Mouse (Mus musculus): ENCODE results near the gene Mmp23. TPM values are rescaled to one million over a fixed set of nuclear protein-coding genes. Genes with fewer than 3 reads are reported as not detected.
"Not testable (repeated sequence)": the region's sequence is repeated elsewhere in the genome, so short reads cannot be mapped to it uniquely, and the experiment has no call there.

Mmp23 gene
- 10 to 100 TPM; 24.9 to 25.9 TPM for total RNA-seq (2021)

GRCm38 (mm10) chr4:155653086-155653450 lies at the start of gene Mmp23:
Mmp23 (minus strand) TSS chr4:155653384.
- intact Hi-C loops (cut with DNase I): no loop called here
- DNase-seq: peak; percentile 76 to 78

- intact Hi-C loops (cut with DNase I): loop anchor here (10.0 kb wide), 1 partner anchor 216 kb away; no protein-coding TSS in a partner anchor
- DNase-seq: no peak
Measured at GRCm38 (mm10) chr4:155700425-155700824, 47.2 kb upstream of the Mmp23 start.

- DNase-seq: no peak
- intact Hi-C loops (cut with DNase I): no loop called here
Measured at GRCm38 (mm10) chr4:155696261-155697255, 43.4 kb upstream of the Mmp23 start.

GRCm38 (mm10) chr4:155695531-155696062 lies 42.4 kb upstream of the Mmp23 start:
- DNase-seq: no peak
- intact Hi-C loops (cut with DNase I): no loop called here

GRCm38 (mm10) chr4:155694482-155695401 lies 41.6 kb upstream of the Mmp23 start:
- peak; percentile 73 to 74 for DNase-seq
- intact Hi-C loops (cut with DNase I): no loop called here

- peak; percentile 60 to 73 for DNase-seq
- intact Hi-C loops (cut with DNase I): no loop called here
Measured at GRCm38 (mm10) chr4:155694111-155694481, 40.9 kb upstream of the Mmp23 start, which contains the start of gene Fndc10. Fndc10 (plus strand) TSS chr4:155694342.

- DNase-seq: no peak
- intact Hi-C loops (cut with DNase I): no loop called here
Measured at GRCm38 (mm10) chr4:155692421-155692820, 39.2 kb upstream of the Mmp23 start.

- DNase-seq: no peak
Measured at GRCm38 (mm10) chr4:155690571-155691375, 37.6 kb upstream of the Mmp23 start.

GRCm38 (mm10) chr4:155687764-155688163 lies 34.6 kb upstream of the Mmp23 start:
- intact Hi-C loops (cut with DNase I): loop anchor here (1.0 kb wide), 1 partner anchor 17 kb away; no protein-coding TSS in a partner anchor
- not testable (repeated sequence) for DNase-seq

More at GRCm38 (mm10) chr4:155690571-155691375, 37.6 kb upstream of the Mmp23 start:
- intact Hi-C loops (cut with DNase I): no loop called here

- DNase-seq; intact Hi-C loops (cut with DNase I): not testable (repeated sequence)
Measured at GRCm38 (mm10) chr4:155683670-155684277, 30.6 kb upstream of the Mmp23 start.

GRCm38 (mm10) chr4:155675991-155676390 lies 22.8 kb upstream of the Mmp23 start:
- intact Hi-C loops (cut with DNase I): no loop called here
- peak in 1 of 2 experiments; percentile 46 for DNase-seq

GRCm38 (mm10) chr4:155672082-155672481 lies 18.9 kb upstream of the Mmp23 start:
- no peak for DNase-seq
- intact Hi-C loops (cut with DNase I): no loop called here

GRCm38 (mm10) chr4:155670236-155670635 lies 17.1 kb upstream of the Mmp23 start:
- not testable (repeated sequence) for DNase-seq
- intact Hi-C loops (cut with DNase I): loop anchor here (1.0 kb wide), 1 partner anchor 18 kb away; no protein-coding TSS in a partner anchor

GRCm38 (mm10) chr4:155669598-155670075 lies 16.5 kb upstream of the Mmp23 start:
- intact Hi-C loops (cut with DNase I): loop anchor here (1.0 kb wide), 1 partner anchor 19 kb away; no protein-coding TSS in a partner anchor
- no peak for DNase-seq

GRCm38 (mm10) chr4:155668689-155669597 lies 15.8 kb upstream of the Mmp23 start, which contains the start of gene Mib2:
Mib2 (minus strand) TSS chr4:155669198.
- DNase-seq: peak; percentile 98
- intact Hi-C loops (cut with DNase I): no loop called here

- no peak for DNase-seq
- intact Hi-C loops (cut with DNase I): no loop called here
Measured at GRCm38 (mm10) chr4:155666903-155667302, 13.7 kb upstream of the Mmp23 start.

GRCm38 (mm10) chr4:155660641-155661040 lies 7.5 kb upstream of the Mmp23 start:
- intact Hi-C loops (cut with DNase I): no loop called here
- DNase-seq: no peak

GRCm38 (mm10) chr4:155658961-155659360 lies 5.8 kb upstream of the Mmp23 start:
- no peak for DNase-seq
- intact Hi-C loops (cut with DNase I): no loop called here
